Mouse (Mus musculus): ENCODE measurements around the gene Pten. TPM values are rescaled to one million over a fixed set of nuclear protein-coding genes. Genes with fewer than 3 reads are reported as not detected.

Gene Pten
- polyA plus RNA-seq, 1 experiment from 2014 or later, result 14.3 TPM

Other genes with a start within 250 kb of the Pten start
- gene Papss2, start 161.7 kb upstream of the Pten start, polyA plus RNA-seq (2016; fragmentation: Nextera tagmentation; extraction: Ambion mirVana), result 3.4 and 4.1 TPM in 2 replicates
- 98.4 and 98.9 TPM in 2 replicates for gene Atad1, start 17.7 kb upstream of the Pten start, polyA plus RNA-seq (2016; fragmentation: Nextera tagmentation; extraction: Ambion mirVana)

All from forebrain, embryonic 12.5 days (tissue).